Mouse (Mus musculus) adrenal gland, adult 10 weeks (tissue): Measurements from ENCODE around the gene Fkbp14. TPM values are rescaled to one million over a fixed set of nuclear protein-coding genes. Genes with fewer than 3 reads are reported as not detected.

Experiments
- polyA plus RNA-seq: library from polyadenylated mRNA; stranded (reverse); fragments of 350-450 nt; fragmentation: Illumina TruSeq; extraction: RNeasy Lipid Tissue Mini Kit (QIAGEN cat#74804); gene quantifications from one replicate; pipeline ENCODE4 v1.2.3, GENCODE M21; 2014; ENCODE audit warnings: low read depth, low replicate concordance

The Fkbp14 gene
- polyA plus RNA-seq, result 62.3 TPM

GRCm38 (mm10) chr6:54597208-54597607, at the start of gene Fkbp14:
Gene Fkbp14 (minus strand): TSS chr6:54597308.

GRCm38 (mm10) chr6:54594469-54595329, 2.4 kb downstream of the Fkbp14 start, which contains the start of gene Plekha8:
Gene Plekha8 (plus strand): TSS chr6:54595111.

GRCm38 (mm10) chr6:54565665-54566545, 31.2 kb downstream of the Fkbp14 start, which contains the start of gene Scrn1:
Gene Scrn1 (minus strand): TSS chr6:54566489.

Other genes with a start within 250 kb of the Fkbp14 start
- 1.2 TPM for gene Wipf3, start 167.7 kb downstream of the Fkbp14 start, polyA plus RNA-seq
- gene Scrn1, start 30.8 kb downstream of the Fkbp14 start, polyA plus RNA-seq, result 19.2 TPM
- 15.2 TPM for gene Plekha8, start 2.2 kb downstream of the Fkbp14 start, polyA plus RNA-seq
- 13.6 TPM for gene Mturn, start 84.3 kb upstream of the Fkbp14 start, polyA plus RNA-seq
- gene Znrf2, start 219.6 kb upstream of the Fkbp14 start, polyA plus RNA-seq, result 193 TPM